ENCODE assay signal across 26 mouse cellular contexts in genomic region chr3:116701601-116702000, GRCm38 (mm10). TPM values are rescaled to one million over a fixed set of nuclear protein-coding genes. Genes with fewer than 3 reads are reported as not detected.
DNase-seq lines count a peak whose midpoint lies in the region; ATAC-seq and TF ChIP-seq lines count a peak whose summit lies in the region.
"Had no signal": no experiment of that assay in that cellular context is flagged by ENCODE, and none has a peak within 500 bp of the region (broad histone marks: within the 10 kb centered on the region; RNA-seq: fewer than 3 reads in every experiment).

No protein-coding gene starts in this region.

- TF ChIP-seq POLR2A in MEL (IDR thresholded peaks at IDR 0.05; ENCODE audit: control insufficient read depth in 1 of 2, insufficient read depth in 1 of 2, low read depth in 1 of 2, low read length in 2 of 2, poor library complexity in 1 of 2) = no peak

- DNase-seq in liver (no peak), MEL (ENCODE audit: low read depth, low spot score) (peak; percentile 25)
- peak; percentile 9 for DNase-seq in naive thymus-derived CD4-positive, alpha-beta T cell, adult 2 months (ENCODE audit: low read depth)
- no peak for DNase-seq in frontal cortex, postnatal 14 days (ENCODE audit: low spot score in 2 of 2)
- DNase-seq in T-cell, adult 2 months (ENCODE audit: low spot score) = no peak
- no peak for DNase-seq in kidney, adult 8-10 months
- DNase-seq: adrenal gland, postnatal 14 days; cerebellum, adult 18-20 months; cerebellum, adult 9-11 months; embryo, embryonic 11 days; gastrocnemius, postnatal 36 days; heart, adult 11 months; heart, postnatal 36 days had no signal

- WGBS in liver, embryonic 15.5 days (ENCODE audit: insufficient replicate concordance) = 86% methylated on average over 4 of the region's 4 CpGs

- peaks cover 23% of the 10 kb centered on the region for H3K4me1 ChIP-seq in liver, embryonic 15.5 days (replicated peaks)
- peaks cover 3 to 16% of the 10 kb centered on the region in 2 experiments for H3K4me1 ChIP-seq in MEL (ENCODE audit: control insufficient read depth in 1 of 2, insufficient read depth in 2 of 2, low read length in 2 of 2)
- H3K4me1 ChIP-seq: embryonic facial prominence, embryonic 15.5 days; forebrain, embryonic 10.5 days; hindbrain, embryonic 15.5 days had no signal

- peaks cover 19% of the 10 kb centered on the region; the same call in 1 of the 2 replicates for H3K36me3 ChIP-seq in liver, embryonic 15.5 days (replicated peaks)
- H3K36me3 ChIP-seq in MEL (ENCODE audit: control insufficient read depth in 1 of 2, insufficient read depth in 2 of 2, low read length in 2 of 2) = peaks cover 7 to 22% of the 10 kb centered on the region in 2 experiments
- H3K36me3 ChIP-seq: embryonic facial prominence, embryonic 15.5 days had no signal

- H3K4me2 ChIP-seq in liver, embryonic 15.5 days = no peak overlapping the region
- H3K4me2 ChIP-seq: embryonic facial prominence, embryonic 15.5 days; heart, embryonic 13.5 days; hindbrain, embryonic 15.5 days had no signal

- no peaks in the 10 kb centered on the region for H3K9me3 ChIP-seq in liver, embryonic 15.5 days (replicated peaks)
- no peaks in the 10 kb centered on the region for H3K9me3 ChIP-seq in MEL (replicated peaks; ENCODE audit: insufficient read depth, low read length)
- H3K9me3 ChIP-seq: embryonic facial prominence, embryonic 15.5 days; forebrain, embryonic 10.5 days; heart, embryonic 13.5 days; hindbrain, embryonic 15.5 days had no signal

- no peak for TF ChIP-seq RAD21 in MEL (IDR thresholded peaks at IDR 0.05; ENCODE audit: low read depth, low read length)

- no peak overlapping the region for H3K4me3 ChIP-seq in liver, embryonic 15.5 days (replicated peaks)
- no peak overlapping the region for H3K4me3 ChIP-seq in MEL (ENCODE audit: control insufficient read depth in 1 of 2, insufficient read depth in 1 of 2, low read depth in 2 of 2, low read length in 2 of 2)
- H3K4me3 ChIP-seq: embryonic facial prominence, embryonic 15.5 days; erythroblast, embryonic 14.5 days; forebrain, embryonic 10.5 days; heart, embryonic 13.5 days; hindbrain, embryonic 15.5 days had no signal

- no peak for TF ChIP-seq CTCF in MEL (IDR thresholded peaks at IDR 0.05 in 2 of 3, conservative IDR thresholded peaks at IDR 0.05 in 1 of 3; ENCODE audit: control insufficient read depth in 1 of 3, insufficient read depth in 1 of 3, low read depth in 2 of 3, low read length in 3 of 3, poor library complexity in 1 of 3, severe bottlenecking in 1 of 3)

- ATAC-seq in liver, embryonic 15.5 days (ENCODE audit: insufficient read depth) = no peak
- ATAC-seq: activated CD4-positive, CD25-positive, alpha-beta regulatory T cell, adult 4 months; forebrain, embryonic 14.5 days; inflammation-experienced regulatory T-cells, adult 6 months had no signal

- no peaks in the 10 kb centered on the region for H3K27me3 ChIP-seq in liver, embryonic 15.5 days
- H3K27me3 ChIP-seq in MEL (ENCODE audit: control insufficient read depth in 1 of 2, insufficient read depth in 2 of 2, low read length in 2 of 2) = no peaks in the 10 kb centered on the region
- H3K27me3 ChIP-seq: embryonic facial prominence, embryonic 15.5 days; heart, embryonic 13.5 days; hindbrain, embryonic 15.5 days had no signal

- TF ChIP-seq EP300 in MEL (IDR thresholded peaks at IDR 0.05; ENCODE audit: low read depth in 1 of 2, low read length in 2 of 2) = no peak

- no peak overlapping the region for H3K9ac ChIP-seq in liver, embryonic 15.5 days
- no peak overlapping the region for H3K9ac ChIP-seq in MEL (ENCODE audit: control insufficient read depth, low read depth, low read length, poor library complexity, severe bottlenecking)
- H3K9ac ChIP-seq: embryonic facial prominence, embryonic 15.5 days; heart, embryonic 13.5 days; hindbrain, embryonic 15.5 days had no signal

- H3K79me2 ChIP-seq in MEL (ENCODE audit: control insufficient read depth, insufficient read depth, low read length, poor library complexity) = peaks cover 23% of the 10 kb centered on the region

- 0 out of 2 replicates have a peak overlapping the region, but pooled peaks have one; percentile 29 for H3K27ac ChIP-seq in liver, embryonic 15.5 days (replicated peaks)
- no peak overlapping the region for H3K27ac ChIP-seq in MEL (ENCODE audit: control insufficient read depth, low read depth, low read length)
- H3K27ac ChIP-seq: embryonic facial prominence, embryonic 15.5 days; forebrain, embryonic 10.5 days; heart, embryonic 13.5 days; hindbrain, embryonic 15.5 days had no signal

TF ChIP-seq in MEL, 35 proteins besides CTCF, POLR2A, EP300 and RAD21:
- TF ChIP-seq POLR2AphosphoS5 (IDR thresholded peaks at IDR 0.05; ENCODE audit: borderline replicate concordance, low read depth, low read length) (no peak), RCOR1 (IDR thresholded peaks at IDR 0.05; ENCODE audit: low read depth, low read length) (no peak), NELFE (IDR thresholded peaks at IDR 0.05; ENCODE audit: low read depth, low read length) (no peak), MAFK (IDR thresholded peaks at IDR 0.05; ENCODE audit: borderline replicate concordance, low read depth, low read length) (no peak), JUND (IDR thresholded peaks at IDR 0.05; ENCODE audit: low read depth, low read length) (no peak), GATA1 (IDR thresholded peaks at IDR 0.05; ENCODE audit: low read depth, low read length) (no peak), MAX (IDR thresholded peaks at IDR 0.05; ENCODE audit: low read length) (no peak), ZC3H11A (IDR thresholded peaks at IDR 0.05; ENCODE audit: low read depth, low read length) (no peak), POLR2AphosphoS2 (IDR thresholded peaks at IDR 0.05; ENCODE audit: low read length) (no peak), SMC3 (IDR thresholded peaks at IDR 0.05; ENCODE audit: low read depth, low read length) (no peak), ETS1 (IDR thresholded peaks at IDR 0.05; ENCODE audit: low read depth, low read length) (no peak), TAL1 (IDR thresholded peaks at IDR 0.05; ENCODE audit: low read length) (no peak), ZNF384 (IDR thresholded peaks at IDR 0.05; ENCODE audit: low read depth, low read length) (no peak), NRF1 (IDR thresholded peaks at IDR 0.05; ENCODE audit: insufficient read depth, low read depth, low read length, poor library complexity, severe bottlenecking) (no peak), ELF1 (IDR thresholded peaks at IDR 0.05; ENCODE audit: low read depth, low read length) (no peak), BHLHE40 (IDR thresholded peaks at IDR 0.05; ENCODE audit: borderline replicate concordance, low read depth, low read length) (no peak), MXI1 (IDR thresholded peaks at IDR 0.05; ENCODE audit: low read depth, low read length) (no peak)

RNA-seq across cellular contexts. Expression of gene Slc35a3, which starts 11.0 kb away (rescaled TPM):
- 7.7 and 8.4 TPM in 2 replicates for polyA plus RNA-seq in liver, embryonic 15.5 days (2015; fragmentation: Nextera tagmentation; extraction: Ambion mirVana)
- 16.7 and 20.3 TPM in 2 replicates for total RNA-seq in MEL (2012; rRNA removed)
- 10 to 100 TPM in 1 of 2 experiments, not detected in 1; 19.2 TPM for polyA plus RNA-seq in MEL (2012; ENCODE audit: insufficient read depth in 1 of 2, insufficient read length in 2 of 2, low read depth in 1 of 2, low replicate concordance in 2 of 2, missing spikeins in 1 of 2)

RNA-seq across cellular contexts. Expression of gene Gm43191, which starts 20.5 kb away (rescaled TPM):
- polyA plus RNA-seq in liver, embryonic 15.5 days (2015; fragmentation: Nextera tagmentation; extraction: Ambion mirVana) = not detected in 2 replicates
- 0.39 and 1.0 TPM in 2 replicates for total RNA-seq in MEL (2012; rRNA removed)
- not detected for polyA plus RNA-seq in MEL (2012; ENCODE audit: insufficient read depth in 1 of 2, insufficient read length in 2 of 2, low read depth in 1 of 2, low replicate concordance in 2 of 2, missing spikeins in 1 of 2)
- total RNA-seq: adrenal gland, adult 18-20 months; adrenal gland, postnatal 14 days; gastrocnemius, postnatal 36 days; heart, postnatal 36 days had no signal
- polyA plus RNA-seq: activated CD4-positive, CD25-positive, alpha-beta regulatory T cell, adult 4 months; embryonic facial prominence, embryonic 11.5 days; embryonic facial prominence, embryonic 15.5 days; erythroblast, embryonic 14.5 days; forebrain, embryonic 14.5 days; heart, embryonic 13.5 days; heart, postnatal 0 days; hindbrain, embryonic 11.5 days; hindbrain, embryonic 15.5 days; inflammation-experienced regulatory T-cells, adult 6 months had no signal

RNA-seq across cellular contexts. Expression of gene Mfsd14a, which starts 39.1 kb away (rescaled TPM):
- 33.3 and 34.9 TPM in 2 replicates for polyA plus RNA-seq in liver, embryonic 15.5 days (2015; fragmentation: Nextera tagmentation; extraction: Ambion mirVana)
- 36.8 and 39.2 TPM in 2 replicates for total RNA-seq in MEL (2012; rRNA removed)
- polyA plus RNA-seq in MEL (2012; ENCODE audit: insufficient read depth in 1 of 2, insufficient read length in 2 of 2, low read depth in 1 of 2, low replicate concordance in 2 of 2, missing spikeins in 1 of 2) = 100 to 1,000 TPM in 1 of 2 experiments, 10 to 100 TPM in 1; 45.9 to 111 TPM

Comparison
In these comparisons a context has a peak if more than half of its experiments do, and no peak if none do; other contexts are left out.
1. DNase-seq: peak in MEL (single experiment) and naive thymus-derived CD4-positive, alpha-beta T cell, adult 2 months (single experiment); none in liver (single experiment), frontal cortex, postnatal 14 days (0 of 2), T-cell, adult 2 months (single experiment) and kidney, adult 8-10 months (0 of 2).